In genomic region chr7:102082816-102083215, GRCm38 (mm10) we compare ENCODE assay signal across 23 mouse cellular contexts. TPM values are rescaled to one million over a fixed set of nuclear protein-coding genes. Genes with fewer than 3 reads are reported as not detected.
"Had no signal": no experiment of that assay in that cellular context is flagged by ENCODE, and none has a peak within 500 bp of the region (broad histone marks: within the 10 kb centered on the region; RNA-seq: fewer than 3 reads in every experiment).

TSS of gene Trpc2 (plus strand) at chr7:102083116.

- H3K27ac ChIP-seq: midbrain, embryonic 10.5 days; midbrain, embryonic 12.5 days; neural tube, embryonic 13.5 days; neural tube, embryonic 15.5 days had no signal

- H3K27me3 ChIP-seq: midbrain, embryonic 12.5 days; neural tube, embryonic 13.5 days; neural tube, embryonic 15.5 days had no signal

- ATAC-seq: midbrain, embryonic 16.5 days had no signal

- DNase-seq: lung, adult 18-20 months; lung, embryonic 14.5 days; lung, postnatal 10 days; lung, postnatal 4 days; midbrain, embryonic 14.5 days; retina, postnatal 1 day; right cerebral cortex, adult 18-20 months; right cerebral cortex, postnatal 25 days; right cerebral cortex, postnatal 4 days; spleen, adult 18-20 months; thymus, adult 18-20 months; thymus, postnatal 14 days; thymus, postnatal 4 days had no signal

- H3K4me2 ChIP-seq: lung, embryonic 14.5 days; midbrain, embryonic 12.5 days; neural tube, embryonic 13.5 days; neural tube, embryonic 15.5 days had no signal

- H3K9ac ChIP-seq: lung, embryonic 14.5 days; midbrain, embryonic 12.5 days; neural tube, embryonic 13.5 days; neural tube, embryonic 15.5 days had no signal

- H3K9me3 ChIP-seq: midbrain, embryonic 10.5 days; midbrain, embryonic 12.5 days; neural tube, embryonic 13.5 days; neural tube, embryonic 15.5 days had no signal

- H3K4me3 ChIP-seq: midbrain, embryonic 10.5 days; midbrain, embryonic 12.5 days; myocyte; neural tube, embryonic 13.5 days; neural tube, embryonic 15.5 days had no signal

- H3K4me1 ChIP-seq: midbrain, embryonic 10.5 days; midbrain, embryonic 12.5 days; neural tube, embryonic 13.5 days; neural tube, embryonic 15.5 days had no signal

RNA-seq across cellular contexts. Expression of gene Trpc2, which starts in this region (rescaled TPM):
- polyA plus RNA-seq: lung, embryonic 14.5 days; midbrain, embryonic 10.5 days; midbrain, embryonic 12.5 days; midbrain, embryonic 16.5 days; myocyte; neural tube, embryonic 11.5 days; stomach, embryonic 14.5 days; stomach, embryonic 16.5 days; thymus, postnatal 0 days had no signal
